Mouse (Mus musculus) urinary bladder, adult 18-20 months (tissue): Measurements from ENCODE around the gene Adtrp.

Experiments
- DNase-seq, 2 experiments: peaks; one replicate each; pipeline ENCODE4 v3.0.0; 2022; ENCODE audit warnings: low spot score in 2 of 2, mixed read lengths in 2 of 2

Adtrp gene

DNA sequence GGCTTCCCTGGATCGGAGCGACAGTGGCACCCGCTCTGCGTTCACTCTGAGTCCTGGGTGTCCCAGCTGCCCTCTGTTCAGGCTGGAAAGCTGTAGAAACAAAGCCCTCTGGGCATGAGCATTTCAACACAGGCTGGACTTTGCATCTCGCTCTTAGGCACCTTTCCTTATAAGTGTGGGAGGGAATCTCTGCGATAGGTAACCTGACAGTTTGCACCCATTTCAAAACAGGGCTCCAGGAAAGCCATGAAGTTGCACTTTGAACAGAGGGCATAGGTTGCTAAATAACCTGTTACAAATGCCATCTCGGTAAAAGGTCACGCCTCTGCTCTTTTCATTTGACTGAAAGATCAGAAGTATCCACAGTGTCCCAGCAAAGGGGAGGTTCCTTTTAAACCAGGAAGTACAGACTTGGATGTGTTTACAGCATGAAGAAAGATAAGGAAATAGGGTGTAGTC, 19.2 kb downstream of the Adtrp start:
- no peak for DNase-seq

DNA sequence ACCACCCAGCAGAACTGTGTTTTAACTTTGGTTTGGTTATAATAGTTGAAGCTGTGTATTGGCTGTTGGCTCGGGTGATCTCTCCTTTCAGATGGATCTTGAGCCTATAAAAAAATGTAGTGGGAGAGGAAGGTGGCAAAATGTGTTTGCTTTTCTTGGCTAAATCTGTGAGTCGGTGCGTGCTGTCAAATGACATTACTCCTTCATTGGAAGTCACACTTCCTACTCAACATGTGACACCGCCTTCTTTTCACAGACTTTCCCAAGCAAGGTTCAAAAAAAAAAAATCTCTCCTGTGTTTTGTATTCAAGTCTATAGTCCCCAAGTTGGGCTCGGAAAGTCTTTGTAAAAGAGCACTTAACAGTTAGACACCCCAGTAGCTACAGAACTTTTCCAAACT, 19.9 kb downstream of the Adtrp start:
- DNase-seq, result no peak

DNA sequence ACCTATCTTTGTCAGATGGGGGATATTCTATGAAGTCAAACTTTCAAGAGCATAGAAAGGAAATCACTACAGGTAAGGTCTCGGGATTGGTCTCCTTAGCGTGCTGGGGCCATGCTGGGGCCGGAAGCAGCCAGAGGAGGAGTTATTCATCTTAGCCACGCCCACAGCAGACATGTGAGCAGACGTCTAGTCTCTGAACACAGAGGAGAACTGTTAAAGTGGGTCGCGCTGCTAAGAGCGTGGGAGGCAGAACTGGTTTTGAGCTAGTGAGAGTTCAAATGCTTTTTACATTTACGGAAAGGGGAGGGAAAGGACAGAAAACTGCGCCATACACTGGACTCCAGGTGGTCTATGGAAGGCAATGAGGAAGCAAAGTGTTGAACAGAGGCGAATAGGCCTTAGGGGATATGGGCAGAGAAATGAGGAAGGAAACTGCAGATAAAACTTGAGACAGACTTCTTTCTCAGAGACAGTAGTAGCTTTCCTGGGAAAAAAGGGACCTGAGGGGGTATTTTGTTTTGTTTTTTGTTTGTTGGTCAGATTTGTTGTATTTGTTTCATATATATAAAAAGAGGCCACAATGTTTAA, 22.0 kb downstream of the Adtrp start:
- no peak for DNase-seq

DNA sequence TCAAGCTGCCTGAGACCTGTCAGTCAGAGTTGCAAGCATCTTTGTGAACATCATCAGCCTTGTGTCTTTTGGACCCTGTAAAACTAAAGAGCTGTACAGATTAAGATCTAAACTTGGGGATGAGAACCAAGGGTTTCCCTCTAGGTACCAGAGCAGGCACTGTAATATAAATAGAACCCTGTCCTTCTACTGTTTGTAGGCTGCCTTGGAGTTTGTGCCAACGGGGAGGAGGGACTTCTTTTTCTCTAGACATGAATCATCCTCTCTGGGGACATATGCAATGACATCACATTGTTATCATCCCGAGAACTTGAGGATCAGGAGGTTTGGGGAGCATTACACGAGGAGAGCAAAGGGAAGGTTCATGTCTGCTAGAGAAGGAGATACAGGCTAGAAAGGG, 24.4 kb downstream of the Adtrp start:
- DNase-seq, result no peak

DNA sequence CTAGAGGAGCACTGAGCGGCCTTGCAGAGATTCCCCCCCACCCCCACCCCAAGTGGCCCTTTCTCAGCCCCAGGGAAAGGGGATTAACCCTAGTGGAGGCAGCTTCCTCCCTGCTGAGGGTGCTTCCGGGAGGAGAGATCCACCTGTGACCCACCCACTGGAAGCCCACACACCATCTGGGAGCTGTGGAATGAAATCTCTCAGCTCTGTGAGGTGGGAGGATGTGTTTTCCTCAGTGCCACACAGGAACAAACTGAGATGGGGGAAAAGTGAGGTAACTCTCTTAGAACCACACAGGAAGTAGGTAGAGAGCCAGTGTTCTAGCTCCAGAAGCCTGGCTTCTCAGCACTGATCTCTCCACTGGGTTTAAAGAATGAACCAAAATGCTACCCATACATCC, 24.9 kb downstream of the Adtrp start:
- no peak for DNase-seq

DNA sequence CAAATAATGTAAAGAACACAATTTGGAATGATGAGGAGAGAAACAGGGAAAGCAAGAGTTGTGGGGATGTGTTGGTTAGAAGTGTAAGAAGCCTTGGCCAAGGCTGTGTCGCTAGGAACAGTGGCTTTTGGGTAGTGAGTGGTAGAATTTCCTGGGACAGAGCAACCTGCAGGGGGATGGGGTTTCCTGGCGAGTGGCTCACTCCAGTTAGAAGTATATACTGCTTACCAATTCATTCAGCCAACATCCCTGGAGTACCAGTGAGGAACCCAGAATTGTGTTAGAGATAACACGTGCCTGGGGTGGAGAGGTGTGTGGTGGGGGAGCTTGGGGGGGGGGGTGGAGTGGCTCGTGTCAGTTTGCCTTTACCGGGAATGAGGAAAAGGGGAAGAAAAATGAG, 25.4 kb downstream of the Adtrp start:
- no peak for DNase-seq

DNA sequence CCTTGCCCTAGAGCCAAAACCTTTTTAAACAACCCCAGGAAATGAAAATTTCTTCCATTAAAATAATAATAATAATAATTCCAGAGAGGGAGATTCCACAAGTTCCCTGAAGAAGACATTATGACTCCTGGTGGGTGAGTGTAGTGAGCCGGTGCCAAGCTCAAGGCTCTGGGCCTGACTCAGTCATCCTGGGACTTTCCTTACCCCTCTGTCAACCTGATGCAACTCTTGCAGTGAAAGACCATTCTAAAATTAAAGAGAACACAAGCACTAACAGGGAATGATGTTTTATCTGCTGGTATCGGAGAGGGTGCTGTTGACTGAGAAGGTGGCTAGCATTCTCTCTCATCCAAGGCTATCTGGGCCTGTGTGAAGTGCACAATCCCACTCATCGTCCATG, 26.5 kb downstream of the Adtrp start:
- no peak for DNase-seq

DNA sequence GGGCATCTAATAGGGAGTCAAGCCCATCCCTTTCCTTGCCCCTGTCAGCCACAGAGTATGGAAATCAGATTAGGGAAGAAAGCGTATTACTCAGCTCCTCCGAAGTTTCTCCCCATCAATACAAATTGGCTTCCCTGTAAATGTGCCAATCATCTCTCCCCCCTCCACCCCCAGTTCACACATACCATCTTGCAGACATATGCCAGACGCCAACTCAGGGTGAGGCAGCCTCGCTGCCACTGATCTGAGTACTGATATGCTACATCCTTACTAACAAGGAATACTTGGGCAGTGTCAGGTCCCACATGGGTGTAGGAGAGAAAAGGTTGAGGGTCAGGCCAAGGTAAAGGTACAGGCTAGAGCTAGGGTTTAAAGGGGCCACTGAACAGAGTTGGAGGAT, 27.6 kb downstream of the Adtrp start:
- DNase-seq, result no peak

DNA sequence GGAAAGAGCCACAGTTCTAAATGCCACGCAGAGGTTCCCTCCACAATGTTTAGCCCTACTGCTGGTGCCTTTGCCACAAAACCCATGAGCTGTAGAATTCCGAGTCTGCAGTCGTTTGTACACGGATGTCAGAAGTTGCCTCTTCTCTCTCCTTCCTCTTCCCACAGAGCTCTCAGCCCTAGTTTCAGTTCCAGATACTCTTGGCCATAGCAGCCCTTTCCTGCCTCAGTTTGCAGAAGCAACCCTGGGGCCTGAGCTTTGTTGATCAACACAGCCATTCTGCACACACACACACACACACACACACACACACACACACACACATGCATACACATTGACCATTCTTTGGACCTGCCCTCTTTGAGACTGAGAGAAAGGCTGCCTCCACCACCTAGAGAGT, 28.0 kb downstream of the Adtrp start:
- no peak for DNase-seq

DNA sequence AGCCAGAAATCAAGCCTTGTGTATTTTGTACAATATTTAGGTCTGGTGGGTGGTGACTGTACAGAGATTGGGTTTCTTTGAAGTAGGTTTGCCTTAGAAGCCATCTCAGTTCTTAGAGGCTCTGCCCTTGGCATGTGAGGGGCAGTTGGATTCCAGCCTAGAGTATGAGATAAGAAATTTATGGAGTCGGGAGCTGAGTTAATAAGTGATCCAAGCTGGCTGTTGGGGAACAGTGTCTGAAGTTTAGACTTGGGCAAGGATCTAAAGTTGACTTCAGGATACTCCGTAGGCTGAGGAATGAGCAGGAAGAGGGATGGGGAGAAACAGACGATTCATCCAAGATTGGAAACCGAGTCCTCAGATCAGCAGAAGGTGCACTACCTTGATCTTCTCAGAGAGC, 29.9 kb downstream of the Adtrp start:
- DNase-seq, result no peak

DNA sequence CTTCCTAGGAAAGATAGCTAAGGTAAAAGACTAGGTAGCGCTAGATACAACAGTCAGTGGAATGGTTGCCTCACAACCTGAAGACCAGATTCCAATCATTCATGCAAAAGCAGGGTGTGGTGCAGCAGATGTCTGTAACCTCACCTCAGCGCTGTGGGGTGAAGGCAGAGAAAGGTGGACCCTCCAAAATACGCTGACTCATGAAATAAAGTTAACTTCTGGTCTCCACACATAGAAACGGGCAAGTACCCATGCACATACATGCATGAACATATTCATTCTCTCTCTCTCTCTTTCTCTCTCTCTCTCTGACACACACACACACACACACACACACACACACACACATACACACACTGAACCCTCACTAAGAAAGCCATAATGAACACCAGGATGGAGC, 30.8 kb downstream of the Adtrp start:
- no peak for DNase-seq

DNA sequence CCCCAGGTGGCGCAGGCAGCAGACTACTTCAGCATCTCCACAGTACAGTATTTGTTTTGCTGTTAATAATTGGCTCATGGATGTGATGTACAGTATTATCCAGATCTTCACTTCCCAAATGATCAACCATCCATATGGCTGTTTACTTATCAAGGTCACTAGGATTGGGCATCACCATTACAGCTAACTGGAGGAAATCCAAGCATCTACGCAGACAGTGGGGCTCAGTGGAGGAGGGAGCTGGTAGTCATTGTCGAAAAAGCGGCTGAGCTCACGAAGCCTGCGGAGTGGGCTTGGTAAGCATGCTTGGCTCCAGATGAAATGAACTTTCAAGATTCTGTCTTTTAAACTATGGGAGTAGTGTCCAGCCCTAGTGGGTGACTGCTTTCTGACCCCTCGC, 36.7 kb downstream of the Adtrp start:
- no peak for DNase-seq

DNA sequence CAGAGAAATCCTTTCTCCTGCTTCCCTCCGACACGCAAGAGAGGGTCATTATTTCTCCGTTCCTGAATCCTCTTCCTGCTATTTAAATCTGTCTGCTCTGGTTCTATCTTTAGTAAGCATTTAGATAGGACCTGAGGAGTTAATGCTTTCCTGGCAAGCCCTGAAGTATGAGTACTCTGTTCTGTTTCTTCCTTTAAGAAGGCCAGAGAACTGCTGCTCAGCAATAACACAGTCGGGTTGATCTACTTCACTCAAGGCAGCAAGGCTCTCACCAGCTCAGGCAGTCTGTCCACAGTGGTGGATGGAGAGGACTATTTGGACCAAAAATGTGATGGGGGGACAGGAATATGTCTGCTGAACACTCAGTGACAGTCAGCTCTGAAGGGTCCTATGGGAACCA, 39.7 kb downstream of the Adtrp start:
- DNase-seq, result no peak

DNA sequence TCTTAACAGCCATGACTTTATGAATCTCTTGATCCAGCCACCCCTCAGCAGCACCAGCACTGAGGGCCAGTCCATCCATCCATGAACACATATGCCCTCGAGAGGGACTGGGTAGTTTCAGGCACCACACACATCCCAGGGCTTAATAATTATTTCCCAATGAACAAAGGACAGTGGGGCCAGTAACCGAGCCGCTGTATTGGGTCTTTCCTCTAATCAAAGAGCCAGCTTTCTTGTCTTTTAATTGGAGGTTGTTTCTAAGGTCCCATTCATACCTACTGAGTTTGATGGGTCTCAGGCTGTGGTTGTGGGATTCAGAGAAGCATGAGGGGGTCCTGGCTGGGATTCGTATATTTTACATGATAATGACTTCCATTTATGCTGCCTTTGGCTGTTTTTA, 40.2 kb downstream of the Adtrp start:
- DNase-seq, result no peak

DNA sequence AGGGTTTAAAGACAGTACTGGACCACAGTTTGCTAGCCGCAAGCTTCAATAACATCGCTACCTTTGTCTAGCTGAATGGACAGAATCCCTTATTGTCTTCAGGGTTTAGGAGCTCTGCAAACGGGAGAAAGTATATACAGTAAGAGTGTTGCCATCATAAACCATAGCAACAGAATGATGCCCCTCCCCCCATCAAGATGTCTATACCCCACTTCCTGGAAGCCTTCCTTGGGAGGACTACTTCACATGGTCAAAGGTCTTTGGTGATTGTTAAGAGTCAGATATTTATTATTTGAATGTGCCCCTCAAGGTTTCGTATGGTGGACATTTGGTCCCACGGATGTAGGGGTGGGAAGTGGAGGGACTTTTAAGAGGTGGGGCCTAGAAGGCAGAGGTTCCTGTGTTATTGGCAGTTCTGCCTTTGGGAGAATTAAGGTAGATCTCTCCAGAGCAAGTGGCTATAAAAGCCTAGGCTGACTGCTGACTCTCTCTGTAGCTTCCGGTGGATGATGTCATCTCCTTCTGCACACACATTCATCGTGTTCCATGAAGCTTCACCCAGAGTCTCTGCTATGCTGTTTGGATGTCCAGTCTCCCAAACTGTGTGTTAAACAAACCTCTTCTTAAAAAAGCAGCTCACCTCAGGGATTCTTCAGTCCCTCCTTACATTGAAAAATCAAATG, 42.2 kb downstream of the Adtrp start:
- DNase-seq, result no peak

DNA sequence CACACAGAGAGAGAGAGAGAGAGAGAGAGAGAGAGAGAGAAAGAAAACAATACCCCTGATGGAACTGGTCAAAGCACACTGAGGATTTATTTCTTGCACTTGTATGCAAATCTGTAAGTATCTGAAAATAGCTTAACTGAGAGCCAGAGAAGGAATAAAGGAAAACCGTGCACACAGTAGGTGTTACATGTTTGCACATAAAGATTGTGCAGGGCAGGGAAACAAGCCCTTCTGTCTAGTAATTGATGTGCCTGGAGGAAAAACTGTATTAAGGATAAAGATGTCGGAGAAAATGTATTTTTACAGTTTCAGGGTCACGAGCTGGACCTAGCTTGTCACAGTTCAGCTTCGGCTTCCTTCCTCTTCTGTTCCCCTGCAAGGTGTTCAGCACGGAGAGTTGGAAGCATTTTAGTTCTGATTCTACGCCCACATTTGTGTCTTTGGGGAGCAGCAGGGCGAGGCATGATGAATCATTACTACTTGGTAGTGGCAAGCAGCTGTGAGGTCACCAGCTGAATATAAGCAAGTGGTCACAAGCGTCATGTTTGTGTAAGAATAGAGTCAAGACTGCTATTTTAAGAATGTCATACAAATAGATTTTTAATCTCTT, 43.7 kb downstream of the Adtrp start:
- peak in 1 of 2 experiments; percentile 11 for DNase-seq

DNA sequence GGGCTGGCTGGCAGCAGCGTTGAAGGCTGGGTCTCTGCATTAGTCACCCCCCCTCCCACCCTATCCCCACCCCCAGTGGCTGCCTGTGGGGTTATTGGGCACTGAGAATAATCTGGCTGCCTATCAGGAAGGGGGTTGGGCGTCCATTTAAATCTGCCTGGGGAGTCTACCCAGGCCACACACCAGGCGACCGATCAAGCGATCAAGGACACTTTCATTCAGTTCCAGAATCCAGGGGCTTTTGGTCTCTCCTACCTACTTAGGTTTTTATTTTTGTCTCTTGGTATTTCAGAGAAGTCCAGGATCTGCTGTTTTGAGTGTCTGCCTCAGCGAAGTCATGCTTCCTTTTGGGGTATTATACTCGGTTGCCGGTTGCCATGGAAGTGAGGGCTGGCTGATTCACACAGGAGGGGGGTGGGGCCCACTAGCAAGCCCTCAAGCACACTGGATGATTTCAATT, 46.3 kb downstream of the Adtrp start:
- no peak for DNase-seq

DNA sequence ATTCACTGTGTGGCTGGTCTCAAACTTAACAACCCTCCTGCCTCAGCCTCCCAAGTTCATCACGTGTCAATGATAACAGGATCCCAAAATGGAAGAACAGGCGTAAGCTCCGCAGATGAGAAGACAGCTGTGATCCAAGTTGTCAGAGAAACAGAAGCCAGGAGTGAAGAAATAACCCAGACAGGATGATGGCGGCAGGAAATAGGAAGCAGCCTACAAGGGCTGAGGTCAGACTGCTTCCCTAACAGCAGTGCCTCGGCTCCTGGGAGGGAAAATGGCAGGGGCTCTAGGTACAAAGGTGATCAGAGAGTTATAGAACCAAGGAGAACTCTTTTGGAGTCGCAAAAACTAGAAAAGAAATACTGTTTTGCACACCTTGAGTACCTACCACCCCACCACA, 54.6 kb downstream of the Adtrp start:
- no peak for DNase-seq

DNA sequence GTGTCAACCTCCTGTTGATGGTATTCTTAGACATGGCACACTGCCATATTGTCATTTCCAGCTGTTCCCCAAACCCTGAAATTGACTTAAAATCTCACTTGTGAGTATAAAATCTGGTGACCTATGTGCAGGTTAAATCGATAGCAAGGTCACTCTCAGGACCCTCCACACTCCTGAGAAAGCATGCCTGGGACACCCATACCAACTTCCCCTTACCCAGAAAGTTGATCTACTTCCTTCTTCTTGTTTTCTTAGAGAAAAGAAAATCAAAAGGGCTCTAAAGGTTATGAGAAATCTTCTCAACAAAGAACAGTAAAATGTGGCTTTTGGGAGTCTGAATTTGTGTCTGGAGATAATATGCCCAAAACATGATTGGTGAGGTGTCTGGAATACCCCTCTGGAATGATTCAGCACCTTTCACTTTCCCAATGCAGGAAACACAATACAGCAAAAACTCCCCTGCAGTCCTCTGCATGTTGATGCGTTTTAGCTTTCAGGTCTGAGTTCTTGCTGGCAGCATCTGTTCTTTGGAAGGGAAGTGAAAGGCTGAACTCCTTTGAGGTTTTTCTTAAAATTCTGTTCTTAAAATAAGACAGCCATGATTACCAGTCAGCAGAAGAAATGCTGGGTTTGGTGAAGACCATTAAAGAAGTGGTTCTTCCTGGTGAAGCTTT, 59.5 kb downstream of the Adtrp start:
- no peak for DNase-seq

DNA sequence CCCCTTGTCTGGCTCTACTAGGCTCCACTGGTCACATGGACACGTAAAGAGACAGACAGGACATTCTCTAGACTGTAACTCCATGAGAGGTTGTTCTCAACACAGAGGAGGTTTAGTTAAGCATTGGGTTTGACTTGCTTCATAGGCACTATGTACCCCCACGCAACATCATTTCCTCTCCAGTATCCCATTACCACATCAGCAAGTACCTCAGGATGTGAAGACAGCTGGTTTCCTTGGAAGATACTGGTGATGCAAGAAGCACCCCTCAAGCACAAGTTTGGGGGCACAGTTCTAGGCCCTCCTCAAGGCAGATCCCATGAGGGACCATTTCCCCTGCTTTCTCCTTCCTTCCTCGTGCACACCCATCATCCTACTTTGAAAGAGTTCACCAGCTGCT, 60.8 kb downstream of the Adtrp start:
- no peak for DNase-seq

DNA sequence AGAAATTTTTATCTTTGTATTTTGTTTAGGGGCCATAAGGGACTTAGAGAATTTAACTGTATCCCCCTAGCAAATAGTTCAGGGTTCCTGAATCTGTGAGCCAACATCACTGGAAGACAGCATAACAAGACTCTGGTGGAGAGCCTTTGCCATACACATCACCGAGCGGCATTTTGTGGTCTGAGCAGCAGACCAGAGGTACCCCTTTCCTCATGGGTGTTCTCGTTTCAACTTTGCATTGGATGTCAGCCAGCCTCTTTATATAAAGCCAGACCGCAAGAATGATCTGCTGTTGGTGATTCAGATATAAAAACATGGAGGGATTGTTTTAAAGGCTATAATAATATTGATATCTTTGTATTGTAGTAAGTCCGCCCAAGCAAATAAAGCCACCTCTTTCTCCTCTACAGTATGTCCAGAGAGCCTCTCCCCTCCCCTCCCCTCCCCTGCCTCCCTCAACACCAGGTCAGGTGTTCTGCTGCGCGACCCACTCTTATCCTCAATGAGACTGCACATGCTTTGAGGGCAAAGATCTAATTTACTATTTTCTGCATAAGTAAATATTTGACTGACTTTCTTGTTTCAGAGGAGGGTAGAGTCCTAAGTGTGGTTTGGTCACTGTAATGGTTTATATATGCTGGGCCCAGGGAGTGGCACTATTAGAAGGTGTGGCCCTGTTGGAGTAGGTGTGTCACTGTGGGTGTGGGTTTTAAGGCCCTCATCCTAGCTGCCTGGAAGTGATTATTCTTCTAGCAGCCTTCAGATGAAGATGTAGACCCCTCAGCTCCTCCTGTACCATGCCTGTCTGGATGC, 62.4 kb downstream of the Adtrp start:
- DNase-seq, result no peak

DNA sequence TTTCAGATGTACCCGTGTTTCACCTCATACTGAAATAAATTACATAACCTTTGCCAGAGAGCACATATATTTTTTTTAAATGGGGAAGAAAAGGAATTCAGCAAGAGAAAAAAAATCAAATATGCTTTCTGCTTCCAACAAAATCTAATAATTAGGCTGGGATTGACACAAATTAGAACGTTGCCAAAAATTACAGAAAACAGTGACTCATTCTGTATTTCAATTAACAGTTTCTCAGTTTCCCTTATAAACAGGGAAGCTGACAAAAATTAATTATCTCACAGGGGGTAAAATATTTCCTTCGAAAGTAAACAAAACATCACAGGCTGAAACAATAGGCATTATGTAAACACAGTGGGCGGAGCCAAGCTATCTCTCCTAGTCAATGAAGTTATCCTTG, 67.2 kb downstream of the Adtrp start:
- no peak for DNase-seq
